Mouse (Mus musculus) kidney, postnatal 0 days (tissue): ENCODE measurements around the gene Asic2. TPM values are rescaled to one million over a fixed set of nuclear protein-coding genes. Genes with fewer than 3 reads are reported as not detected.
A peak's percentile ranks its signal among the peaks of the same experiment; 100 is the strongest.

Source experiments
- ATAC-seq: fragments of 200-750 bp; cut with Nextera tagmentation; replicated peaks from 2 replicates; pipeline ENCODE4 v1.8.0; 2017; ENCODE audit warnings: low read depth, moderate number of reproducible peaks, moderate TSS enrichment, moderate library complexity; ENCODE audit not compliant: low FRiP score
- DNase-seq: peaks from one replicate; pipeline ENCODE4 v3.0.0-alpha.2; 2016; ENCODE audit warnings: low spot score
- H3K27ac ChIP-seq: fragments of 300-500 bp; sonication (generic); 2 replicates; pipeline ENCODE4 v1.5.1; 2014; ENCODE audit warnings: mild to moderate bottlenecking
- H3K27me3 ChIP-seq: fragments of 300-500 bp; sonication (generic); 2 replicates; pipeline ENCODE4 v1.6.1; 2014; ENCODE audit warnings: low read length, mixed read lengths; ENCODE audit not compliant: insufficient read depth
- H3K36me3 ChIP-seq: fragments of 300-500 bp; sonication (generic); 2 replicates; pipeline ENCODE4 v1.6.1; 2014; ENCODE audit warnings: low read length, mixed read lengths; ENCODE audit not compliant: insufficient read depth
- H3K4me1 ChIP-seq: fragments of 300-500 bp; sonication (generic); replicated peaks from 2 replicates; pipeline ENCODE4 v1.6.1; 2014; ENCODE audit warnings: antibody characterized with exemption, low read length, mixed read lengths; ENCODE audit not compliant: insufficient read depth
- H3K4me2 ChIP-seq: fragments of 300-500 bp; sonication (generic); 2 replicates; pipeline ENCODE4 v1.6.1; 2014; ENCODE audit warnings: mild to moderate bottlenecking, low read length, moderate library complexity, mixed read lengths
- H3K4me3 ChIP-seq: fragments of 300-500 bp; sonication (generic); replicated peaks from 2 replicates; pipeline ENCODE4 v1.5.1; 2014; ENCODE audit warnings: low read depth, low read length
- H3K9ac ChIP-seq: fragments of 300-500 bp; sonication (generic); 2 replicates; pipeline ENCODE4 v1.6.1; 2014; ENCODE audit warnings: low read depth, low read length
- H3K9me3 ChIP-seq: fragments of 300-500 bp; sonication (generic); replicated peaks from 2 replicates; pipeline ENCODE4 v1.6.1; 2016; ENCODE audit warnings: low read length, inconsistent platforms, mixed read lengths
- CTCF ChIP-seq: IDR thresholded peaks from 2 replicates; pipeline ENCODE4 v1.5.1; 2016; ENCODE audit warnings: antibody characterized with exemption, low read depth, mild to moderate bottlenecking, moderate library complexity
- WGBS: fragments of 180-500 bp; shearing (Covaris S2); extraction: QIAGEN DNeasy Blood & Tissue Kit; methylation state at CpG from one replicate; pipeline ENCODE4 v1.1.7; 2014; 5-methylcytosine and 5-hydroxymethylcytosine counted together
- polyA plus RNA-seq: library from polyadenylated mRNA; unstranded; fragments of >200 nt; fragmentation: Nextera tagmentation; extraction: Ambion mirVana; gene quantifications from 2 replicates; pipeline ENCODE4 v1.2.1, GENCODE M21; 2015

Asic2 gene
- polyA plus RNA-seq, 1 experiment from 2014 or later, result 2.6 TPM

DNA sequence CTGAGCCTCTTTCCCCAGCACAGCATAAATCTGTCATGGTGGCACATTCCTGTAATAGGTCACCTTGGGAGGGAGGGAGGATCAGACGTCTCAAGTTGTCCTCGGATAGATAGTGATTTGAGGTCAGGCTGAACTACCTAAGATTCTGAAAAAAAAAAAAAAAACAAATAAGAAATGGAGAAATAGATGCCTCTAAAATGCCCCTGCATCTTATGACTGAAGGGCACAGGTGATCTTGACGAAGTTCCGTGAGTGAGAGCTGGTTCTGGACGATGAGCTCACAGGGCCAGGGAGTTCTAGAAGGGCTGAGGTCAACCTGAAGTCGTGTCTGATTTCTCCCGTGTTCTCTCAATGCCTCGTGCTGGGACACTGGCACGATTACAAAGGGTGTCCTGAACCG lies 1110.2 kb downstream of the Asic2 start, which contains the start of gene Spaca3:
Gene Spaca3 (plus strand): TSS at position 301 of the 400 bp plus-strand sequence.
- Histone ChIP-seq H3K9me3 (no peaks in the 10 kb centered on the region), H3K4me1 (no peaks in the 10 kb centered on the region), H3K4me3 (no peak within 1 kb of the TSS), H3K9ac (no peak within 1 kb of the TSS), H3K36me3 (no peaks in the 10 kb centered on the region), H3K27ac (no peak within 1 kb of the TSS), H3K27me3 (no peaks in the 10 kb centered on the region), H3K4me2 (no peak within 1 kb of the TSS)
- no peak for TF ChIP-seq CTCF
- ATAC-seq (no peak), DNase-seq (no peak)
- 35% methylated on average over 10 of the region's 10 CpGs for WGBS

DNA sequence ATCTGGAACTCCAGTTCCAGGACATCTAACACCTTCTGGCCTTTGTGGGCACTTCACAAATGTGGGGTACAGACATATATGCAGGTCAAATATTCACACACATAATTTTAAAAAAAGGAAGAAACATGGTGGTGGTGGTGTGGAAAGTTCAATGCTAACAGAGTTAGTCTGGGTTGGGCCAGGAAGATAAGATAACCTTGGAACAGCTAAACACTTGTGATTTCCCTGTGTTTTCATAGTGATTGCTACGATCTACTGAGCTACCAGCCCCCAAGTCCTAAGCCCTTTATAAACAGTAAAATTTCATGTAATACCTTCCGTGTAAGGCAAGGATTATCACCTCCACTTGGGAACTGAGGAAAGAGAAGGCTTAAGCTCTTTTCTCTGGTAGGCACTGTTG lies 1111.4 kb downstream of the Asic2 start:
- no peak for DNase-seq
- no peak overlapping the region for H3K27ac ChIP-seq
- H3K4me1 ChIP-seq, result no peaks in the 10 kb centered on the region
- H3K36me3 ChIP-seq, result no peaks in the 10 kb centered on the region
- H3K9ac ChIP-seq, result no peak overlapping the region
- no peak for ATAC-seq
- H3K4me2 ChIP-seq, result no peak overlapping the region
- WGBS, result 88% methylated on average over 2 of the region's 2 CpGs
- TF ChIP-seq CTCF, result no peak
- no peaks in the 10 kb centered on the region for H3K9me3 ChIP-seq
- no peak overlapping the region for H3K4me3 ChIP-seq
- H3K27me3 ChIP-seq, result no peaks in the 10 kb centered on the region

DNA sequence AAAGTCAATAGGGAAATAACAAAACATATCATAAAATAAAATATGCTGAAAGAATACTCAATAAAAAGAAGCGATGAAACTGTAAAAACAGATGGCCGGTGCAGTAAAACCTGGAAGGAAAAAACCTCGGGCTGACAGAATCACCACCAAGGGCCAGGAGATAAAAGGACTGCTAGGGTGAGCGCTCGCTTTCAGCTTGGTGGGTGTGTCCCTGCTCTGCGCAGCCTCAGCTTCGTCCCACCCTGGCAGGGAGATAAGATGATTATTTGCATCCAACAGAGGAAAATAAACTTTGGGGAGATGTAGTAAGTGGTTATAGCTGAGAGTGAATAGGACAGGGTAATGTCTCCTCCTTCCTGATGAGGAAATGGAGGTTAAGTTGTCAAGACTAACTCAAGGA lies 1113.3 kb downstream of the Asic2 start:
- TF ChIP-seq CTCF, result no peak
- Histone ChIP-seq H3K4me3 (no peak overlapping the region), H3K9ac (no peak overlapping the region), H3K27ac (no peak overlapping the region), H3K9me3 (no peaks in the 10 kb centered on the region), H3K27me3 (no peaks in the 10 kb centered on the region), H3K36me3 (no peaks in the 10 kb centered on the region), H3K4me1 (no peaks in the 10 kb centered on the region), H3K4me2 (no peak overlapping the region)
- WGBS, result 44% methylated on average over 7 of the region's 7 CpGs
- no peak for DNase-seq
- ATAC-seq, result no peak

DNA sequence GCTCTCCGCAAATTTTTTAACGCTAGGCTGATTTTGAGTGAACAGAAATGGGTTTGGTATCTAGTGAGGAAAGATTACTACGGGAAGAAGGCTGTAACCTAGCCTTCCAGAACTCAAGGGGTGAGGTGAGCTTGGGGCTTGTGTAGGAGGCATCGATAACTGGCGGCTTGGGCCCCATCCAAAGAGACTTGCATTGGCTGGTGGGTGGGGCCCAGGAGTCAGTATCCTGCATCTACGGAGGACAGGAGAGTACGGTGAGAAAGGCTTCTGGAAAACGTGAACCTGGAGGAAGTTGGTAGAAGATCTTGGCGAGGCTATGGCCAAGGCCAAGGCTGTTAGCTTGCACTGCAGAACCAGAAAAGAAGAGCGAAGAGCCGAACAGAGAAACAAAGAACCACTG lies 1113.8 kb downstream of the Asic2 start:
- Histone ChIP-seq H3K4me1 (no peaks in the 10 kb centered on the region), H3K36me3 (no peaks in the 10 kb centered on the region), H3K27me3 (no peaks in the 10 kb centered on the region), H3K4me2 (no peak overlapping the region), H3K27ac (no peak overlapping the region), H3K9ac (no peak overlapping the region), H3K4me3 (no peak overlapping the region), H3K9me3 (no peaks in the 10 kb centered on the region)
- DNase-seq (no peak), ATAC-seq (no peak)
- no peak for TF ChIP-seq CTCF
- WGBS, result 69% methylated on average over 11 of the region's 11 CpGs

DNA sequence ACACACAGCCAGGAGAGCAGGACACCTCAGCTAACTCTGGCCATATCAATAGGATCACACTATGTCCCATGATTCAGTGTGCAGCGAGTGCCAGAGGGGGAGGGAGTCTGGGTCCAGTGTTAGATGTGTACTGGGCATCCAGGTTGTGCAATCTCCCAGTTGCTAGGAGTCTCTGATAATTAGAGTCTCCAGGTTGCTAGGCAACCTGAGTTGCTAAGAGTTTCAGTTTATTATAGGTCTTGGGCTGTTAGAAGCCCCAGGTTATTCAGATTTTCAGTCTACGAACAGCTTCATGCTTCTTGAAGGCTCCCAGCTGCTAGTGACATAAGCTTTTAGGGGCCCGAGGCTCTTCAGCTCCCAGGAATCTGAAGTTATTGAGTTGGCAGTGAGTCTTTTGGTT lies 1115.2 kb downstream of the Asic2 start:
- Histone ChIP-seq H3K4me3 (no peak overlapping the region), H3K4me1 (no peaks in the 10 kb centered on the region), H3K36me3 (no peaks in the 10 kb centered on the region), H3K4me2 (no peak overlapping the region), H3K9ac (no peak overlapping the region), H3K27ac (no peak overlapping the region), H3K9me3 (no peaks in the 10 kb centered on the region), H3K27me3 (no peaks in the 10 kb centered on the region)
- no peak for ATAC-seq
- DNase-seq, result no peak
- no peak for TF ChIP-seq CTCF
- WGBS, result 39% methylated on average over 3 of the region's 3 CpGs

DNA sequence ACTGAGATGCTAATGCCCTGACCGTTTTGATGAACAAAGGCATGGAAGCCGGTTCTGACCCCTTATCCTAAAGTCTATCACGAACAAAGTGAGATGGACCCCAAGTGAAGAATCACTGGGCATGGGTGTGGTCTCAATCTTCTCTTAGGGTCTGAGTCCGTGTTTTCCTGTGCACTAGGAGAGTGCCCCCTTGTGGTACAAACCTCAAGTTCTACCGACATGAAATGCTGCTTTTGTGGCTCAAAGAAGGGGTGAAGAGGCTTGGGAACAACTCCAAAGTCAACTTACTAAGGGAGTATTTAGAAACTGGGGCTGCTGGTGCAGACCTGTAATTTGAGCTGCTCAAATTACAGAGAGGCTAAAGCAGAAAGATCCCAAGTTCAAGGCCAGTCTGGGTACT lies 1116.4 kb downstream of the Asic2 start:
- Histone ChIP-seq H3K9ac (no peak overlapping the region), H3K4me2 (no peak overlapping the region), H3K36me3 (no peaks in the 10 kb centered on the region), H3K4me3 (no peak overlapping the region), H3K27ac (no peak overlapping the region), H3K27me3 (no peaks in the 10 kb centered on the region), H3K9me3 (no peaks in the 10 kb centered on the region), H3K4me1 (no peaks in the 10 kb centered on the region)
- DNase-seq (peak; percentile 24), ATAC-seq (no peak)
- 43% methylated on average over 5 of the region's 5 CpGs for WGBS
- peak; percentile 65 for TF ChIP-seq CTCF

DNA sequence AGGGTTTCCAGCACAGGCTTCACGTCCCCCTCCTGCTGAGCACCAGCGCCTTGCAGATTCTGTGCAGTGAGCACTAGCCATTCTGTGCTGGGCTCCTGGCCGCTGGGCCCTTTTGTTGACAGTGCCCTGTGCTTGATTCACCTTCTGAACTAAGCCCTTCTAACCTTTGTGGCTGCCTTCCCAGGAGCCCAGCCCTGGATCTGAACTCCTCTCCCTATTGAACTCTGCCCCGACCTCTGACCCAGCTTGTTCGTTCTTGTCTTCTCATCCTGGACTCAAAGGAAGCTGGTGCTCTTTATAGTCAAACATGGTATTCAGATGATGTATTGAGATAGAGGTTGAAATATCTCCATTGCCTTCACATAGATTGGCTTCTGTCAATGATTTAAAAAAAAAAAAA lies 1120.1 kb downstream of the Asic2 start:
- Histone ChIP-seq H3K36me3 (no peaks in the 10 kb centered on the region), H3K9ac (no peak overlapping the region), H3K27me3 (no peaks in the 10 kb centered on the region), H3K4me3 (no peak overlapping the region), H3K4me2 (no peak overlapping the region), H3K4me1 (no peaks in the 10 kb centered on the region), H3K27ac (no peak overlapping the region), H3K9me3 (no peaks in the 10 kb centered on the region)
- no peak for TF ChIP-seq CTCF
- whole genome bisulfite sequencing, result 60% methylated on average over 5 of the region's 5 CpGs
- no peak for DNase-seq
- ATAC-seq, result no peak
